Mouse (Mus musculus): ENCODE measurements around the gene Uts2. TPM values are rescaled to one million over a fixed set of nuclear protein-coding genes. Genes with fewer than 3 reads are reported as not detected.
A peak's percentile ranks its signal among the peaks of the same experiment; 100 is the strongest.

Uts2 gene
- polyA plus RNA-seq, 1 experiment from 2014 or later: not detected

- Histone ChIP-seq H3K4me2 (ENCODE audit: low read depth, low read length) (no peak overlapping the region), H3K9ac (ENCODE audit: low read length) (no peak overlapping the region), H3K9me3 (replicated peaks; ENCODE audit: control insufficient read depth, low read length) (no peaks in the 10 kb centered on the region), H3K36me3 (ENCODE audit: control insufficient read depth, insufficient read depth) (no peaks in the 10 kb centered on the region), H3K4me3 (ENCODE audit: low read length) (no peak overlapping the region), H3K27ac (ENCODE audit: low read length) (no peak overlapping the region), H3K27me3 (ENCODE audit: control insufficient read depth, insufficient read depth, low read length) (no peaks in the 10 kb centered on the region), H3K4me1 (ENCODE audit: control insufficient read depth, insufficient read depth, low read length) (peaks cover 8% of the 10 kb centered on the region)
- ATAC-seq (replicated peaks; ENCODE audit: extremely low read depth, insufficient read depth, low FRiP score): no peak
- 83% methylated on average over 11 of the region's 11 CpGs for whole genome bisulfite sequencing
Measured at GRCm38 (mm10) chr4:151037800-151038199, 40.9 kb downstream of the Uts2 start.

GRCm38 (mm10) chr4:151041506-151041905 is 44.6 kb downstream of the Uts2 start:
- H3K4me2 ChIP-seq (ENCODE audit: low read depth, low read length): peak overlapping the region; percentile 34; the same call in 1 of the 2 replicates

DNA sequence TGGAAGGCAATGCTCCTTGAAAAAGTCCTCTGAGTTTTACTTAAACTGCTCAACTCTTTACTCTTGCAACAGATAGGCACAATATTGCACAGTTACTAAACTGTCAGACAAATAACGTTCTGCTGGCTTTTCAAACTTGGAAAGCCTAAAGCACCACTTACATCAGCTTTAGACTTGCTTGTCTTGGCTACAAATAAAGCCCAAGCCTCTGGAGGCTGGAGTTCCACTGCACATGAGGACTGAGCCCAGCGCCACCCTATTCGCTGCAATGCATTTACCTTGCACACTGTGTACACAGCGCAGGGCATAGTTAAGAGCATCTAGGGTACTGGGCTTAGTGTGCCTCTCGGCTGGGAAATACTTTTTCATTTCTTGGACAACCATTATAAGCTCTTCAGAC is 46.4 kb downstream of the Uts2 start:
- H3K36me3 ChIP-seq (ENCODE audit: control insufficient read depth, insufficient read depth): 0 out of 2 replicates have a peak, but pooled peaks cover 3% of the 10 kb centered on the region
- peaks cover 19% of the 10 kb centered on the region for H3K4me1 ChIP-seq (ENCODE audit: control insufficient read depth, insufficient read depth, low read length)
- H3K4me3 ChIP-seq (ENCODE audit: low read length): peak overlapping the region; percentile 80
- ATAC-seq (replicated peaks; ENCODE audit: extremely low read depth, insufficient read depth, low FRiP score): no peak
- no peak overlapping the region for H3K27ac ChIP-seq (ENCODE audit: low read length)
- no peak overlapping the region; the same call in 1 of the 2 replicates for H3K9ac ChIP-seq (ENCODE audit: low read length)
- no peaks in the 10 kb centered on the region for H3K27me3 ChIP-seq (ENCODE audit: control insufficient read depth, insufficient read depth, low read length)
- WGBS: 48% methylated on average over 5 of the region's 5 CpGs
- H3K9me3 ChIP-seq (replicated peaks; ENCODE audit: control insufficient read depth, low read length): no peaks in the 10 kb centered on the region
- H3K4me2 ChIP-seq (ENCODE audit: low read depth, low read length): peak overlapping the region; percentile 99

More at GRCm38 (mm10) chr4:151041506-151041905, 44.6 kb downstream of the Uts2 start:
- no peaks in the 10 kb centered on the region for H3K27me3 ChIP-seq (ENCODE audit: control insufficient read depth, insufficient read depth, low read length)
- H3K4me1 ChIP-seq (ENCODE audit: control insufficient read depth, insufficient read depth, low read length): peaks cover 19% of the 10 kb centered on the region
- ATAC-seq (replicated peaks; ENCODE audit: extremely low read depth, insufficient read depth, low FRiP score): no peak
- H3K27ac ChIP-seq (ENCODE audit: low read length): 0 out of 2 replicates have a peak overlapping the region, but pooled peaks have one; percentile 7
- no peaks in the 10 kb centered on the region for H3K9me3 ChIP-seq (replicated peaks; ENCODE audit: control insufficient read depth, low read length)
- H3K36me3 ChIP-seq (ENCODE audit: control insufficient read depth, insufficient read depth): no peaks in the 10 kb centered on the region
- WGBS: 52% methylated on average over 5 of the region's 5 CpGs
- no peak overlapping the region for H3K9ac ChIP-seq (ENCODE audit: low read length)
- no peak overlapping the region for H3K4me3 ChIP-seq (ENCODE audit: low read length)

- peak within 1 kb of the TSS; percentile 77 for H3K27ac ChIP-seq (ENCODE audit: low read length)
- H3K9me3 ChIP-seq (replicated peaks; ENCODE audit: control insufficient read depth, low read length): no peaks in the 10 kb centered on the region
- no peaks in the 10 kb centered on the region for H3K27me3 ChIP-seq (ENCODE audit: control insufficient read depth, insufficient read depth, low read length)
- peak; percentile 98 for ATAC-seq (replicated peaks; ENCODE audit: extremely low read depth, insufficient read depth, low FRiP score)
- WGBS: under 1% methylated on average over 79 of the region's 79 CpGs
- peaks cover 3% of the 10 kb centered on the region; the same call in 1 of the 2 replicates for H3K36me3 ChIP-seq (ENCODE audit: control insufficient read depth, insufficient read depth)
- peak within 1 kb of the TSS; percentile 80 for H3K4me3 ChIP-seq (ENCODE audit: low read length)
- H3K4me2 ChIP-seq (ENCODE audit: low read depth, low read length): peak within 1 kb of the TSS; percentile 99
- H3K4me1 ChIP-seq (ENCODE audit: control insufficient read depth, insufficient read depth, low read length): peaks cover 19% of the 10 kb centered on the region
- H3K9ac ChIP-seq (ENCODE audit: low read length): peak within 1 kb of the TSS; percentile 86
Measured at GRCm38 (mm10) chr4:151044037-151044943, 47.4 kb downstream of the Uts2 start, which contains the start of gene Per3. Per3 (minus strand) TSS chr4:151044665.

DNA sequence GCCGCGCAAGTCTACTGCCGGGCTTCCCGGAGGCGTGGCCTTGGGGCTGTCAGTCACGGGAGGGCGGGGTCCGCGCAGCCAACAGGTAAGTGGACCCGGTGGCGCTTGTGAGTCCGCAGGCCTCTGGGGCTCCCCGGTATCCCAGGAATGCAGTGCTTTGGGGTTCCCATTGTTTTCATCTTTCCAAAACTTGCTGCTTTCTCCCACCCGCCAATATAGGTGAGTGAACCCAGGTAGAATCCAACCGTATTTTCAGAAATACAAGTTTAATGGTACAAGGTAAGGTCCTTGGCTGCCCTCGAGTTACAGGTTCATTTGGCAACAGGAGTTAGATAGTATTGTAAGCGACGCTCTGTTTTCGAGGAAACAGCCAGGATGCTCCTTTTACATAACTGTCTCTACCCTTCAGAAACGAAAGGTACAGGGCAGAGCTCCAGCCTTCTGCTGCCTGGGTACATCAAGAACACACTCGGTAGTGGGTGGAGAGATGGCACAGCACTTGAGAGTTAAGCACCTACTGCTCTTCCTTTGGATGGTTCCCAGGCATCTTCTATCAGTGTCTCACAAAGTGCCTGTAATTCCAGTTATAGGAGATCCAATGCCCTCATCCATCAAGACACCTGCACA is 48.2 kb downstream of the Uts2 start:
- no peak overlapping the region for H3K27ac ChIP-seq (ENCODE audit: low read length)
- 0 out of 2 replicates have a peak overlapping the region, but pooled peaks have one; percentile 51 for H3K9ac ChIP-seq (ENCODE audit: low read length)
- no peaks in the 10 kb centered on the region for H3K9me3 ChIP-seq (replicated peaks; ENCODE audit: control insufficient read depth, low read length)
- 3% methylated on average over 21 of the region's 21 CpGs for WGBS
- peaks cover 19% of the 10 kb centered on the region for H3K4me1 ChIP-seq (ENCODE audit: control insufficient read depth, insufficient read depth, low read length)
- no peak for ATAC-seq (replicated peaks; ENCODE audit: extremely low read depth, insufficient read depth, low FRiP score)
- H3K4me2 ChIP-seq (ENCODE audit: low read depth, low read length): peak overlapping the region; percentile 99
- no peaks in the 10 kb centered on the region for H3K27me3 ChIP-seq (ENCODE audit: control insufficient read depth, insufficient read depth, low read length)
- H3K36me3 ChIP-seq (ENCODE audit: control insufficient read depth, insufficient read depth): peaks cover 7% of the 10 kb centered on the region; the same call in 1 of the 2 replicates
- peak overlapping the region; percentile 80 for H3K4me3 ChIP-seq (ENCODE audit: low read length)

- Histone ChIP-seq H3K27me3 (ENCODE audit: control insufficient read depth, insufficient read depth, low read length) (no peaks in the 10 kb centered on the region), H3K9ac (ENCODE audit: low read length) (no peak overlapping the region), H3K27ac (ENCODE audit: low read length) (no peak overlapping the region), H3K9me3 (replicated peaks; ENCODE audit: control insufficient read depth, low read length) (no peaks in the 10 kb centered on the region), H3K4me2 (ENCODE audit: low read depth, low read length) (no peak overlapping the region), H3K36me3 (ENCODE audit: control insufficient read depth, insufficient read depth) (peaks cover 10% of the 10 kb centered on the region; the same call in 1 of the 2 replicates), H3K4me3 (ENCODE audit: low read length) (no peak overlapping the region), H3K4me1 (ENCODE audit: control insufficient read depth, insufficient read depth, low read length) (peaks cover 14% of the 10 kb centered on the region)
- no peak for ATAC-seq (replicated peaks; ENCODE audit: extremely low read depth, insufficient read depth, low FRiP score)
- 79% methylated on average over 3 of the region's 3 CpGs for WGBS
Measured at GRCm38 (mm10) chr4:151046524-151046923, 49.6 kb downstream of the Uts2 start.

DNA sequence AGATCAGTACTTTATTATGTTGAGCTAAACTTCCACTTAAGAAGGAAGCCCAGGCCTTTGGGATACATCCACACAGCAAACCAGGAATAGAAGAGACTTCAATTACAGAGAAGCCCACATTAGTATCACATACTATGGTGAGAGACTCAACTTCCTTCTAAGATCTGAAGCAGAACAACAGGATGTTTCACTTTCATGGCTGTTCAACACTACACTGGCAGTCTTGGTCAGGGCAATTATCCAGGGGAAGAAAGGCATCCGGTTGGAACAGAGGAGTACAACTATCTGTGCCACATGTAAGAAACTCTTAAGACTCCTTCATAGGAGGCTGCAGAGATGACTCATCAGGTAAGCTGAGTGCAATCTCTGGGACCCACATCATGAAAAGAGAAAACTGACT is 54.3 kb downstream of the Uts2 start:
- Histone ChIP-seq H3K36me3 (ENCODE audit: control insufficient read depth, insufficient read depth) (peaks cover 26% of the 10 kb centered on the region), H3K9me3 (replicated peaks; ENCODE audit: control insufficient read depth, low read length) (no peaks in the 10 kb centered on the region), H3K4me1 (ENCODE audit: control insufficient read depth, insufficient read depth, low read length) (no peaks in the 10 kb centered on the region), H3K4me3 (ENCODE audit: low read length) (no peak overlapping the region), H3K27me3 (ENCODE audit: control insufficient read depth, insufficient read depth, low read length) (no peaks in the 10 kb centered on the region), H3K9ac (ENCODE audit: low read length) (no peak overlapping the region), H3K27ac (ENCODE audit: low read length) (no peak overlapping the region), H3K4me2 (ENCODE audit: low read depth, low read length) (no peak overlapping the region)
- no peak for ATAC-seq (replicated peaks; ENCODE audit: extremely low read depth, insufficient read depth, low FRiP score)
- WGBS: 89% methylated on average over 1 of the region's 1 CpGs

All from heart, embryonic 16.5 days (tissue).